Mouse (Mus musculus): ENCODE measurements around the gene Bri3bp. TPM values are rescaled to one million over a fixed set of nuclear protein-coding genes. Genes with fewer than 3 reads are reported as not detected.
A peak's percentile ranks its signal among the peaks of the same experiment; 100 is the strongest.

The Bri3bp gene
- total RNA-seq, 1 experiment from 2014 or later: 32.8 TPM

- no peak for ATAC-seq (replicated peaks; ENCODE audit: low read depth, poor library complexity, severe bottlenecking)
Measured at GRCm38 (mm10) chr5:125507582-125507981, 66.2 kb downstream of the Bri3bp start.

- no peak for ATAC-seq (replicated peaks; ENCODE audit: low read depth, poor library complexity, severe bottlenecking)
Measured at GRCm38 (mm10) chr5:125508006-125508405, 66.6 kb downstream of the Bri3bp start.

GRCm38 (mm10) chr5:125509541-125509940 is 68.2 kb downstream of the Bri3bp start:
- peak; percentile 83 for ATAC-seq (replicated peaks; ENCODE audit: low read depth, poor library complexity, severe bottlenecking)

Other genes with a start within 250 kb of the Bri3bp start
- gene Scarb1, start 100.5 kb upstream of the Bri3bp start, total RNA-seq (2017): 34.5 and 51.2 TPM in 2 replicates
- gene Gm10382, start 52.2 kb upstream of the Bri3bp start, total RNA-seq (2017): 1.2 TPM in 1 of 2 replicates, not detected in the other
- 252 and 273 TPM in 2 replicates for gene Ubc, start 51.4 kb upstream of the Bri3bp start, total RNA-seq (2017)
- gene Dhx37, start 7.4 kb upstream of the Bri3bp start, total RNA-seq (2017): 19.8 and 72.8 TPM in 2 replicates
- gene Aacs, start 34.2 kb downstream of the Bri3bp start, total RNA-seq (2017): 8.1 and 10.8 TPM in 2 replicates
- gene Tmem132b, start 90.2 kb downstream of the Bri3bp start, total RNA-seq (2017): not detected in 2 replicates

Measured in common myeloid progenitor, adult 5-6 weeks (primary cell).